Mouse (Mus musculus) ES-Bruce4 (cell line): ENCODE data around the gene D030056L22Rik. TPM values are rescaled to one million over a fixed set of nuclear protein-coding genes. Genes with fewer than 3 reads are reported as not detected.
A peak's percentile ranks its signal among the peaks of the same experiment; 100 is the strongest.

Source experiments
- H3K27ac ChIP-seq: 2 replicates; pipeline ENCODE4 v1.5.1; 2012; ENCODE audit warnings: low read length, inconsistent platforms; ENCODE audit not compliant: insufficient read depth
- H3K27me3 ChIP-seq: 2 replicates; pipeline ENCODE4 v1.6.1; 2012; ENCODE audit warnings: mild to moderate bottlenecking, low read length, inconsistent platforms; ENCODE audit not compliant: control insufficient read depth, poor library complexity, insufficient read depth, severe bottlenecking
- H3K36me3 ChIP-seq: 2 replicates; pipeline ENCODE4 v1.6.1; 2012; ENCODE audit warnings: inconsistent platforms, mild to moderate bottlenecking, low read length, moderate library complexity; ENCODE audit not compliant: control insufficient read depth, poor library complexity, insufficient read depth, severe bottlenecking
- H3K4me1 ChIP-seq: one replicate; pipeline ENCODE4 v1.8.1; 2011; ENCODE audit warnings: low read length; ENCODE audit not compliant: control insufficient read depth, insufficient read depth
- H3K4me3 ChIP-seq: 2 replicates; pipeline ENCODE4 v1.5.1; 2011; ENCODE audit warnings: low read depth, mild to moderate bottlenecking, low read length
- H3K9ac ChIP-seq: 2 replicates; pipeline ENCODE4 v1.6.1; 2012; ENCODE audit warnings: low read depth, mild to moderate bottlenecking, inconsistent platforms; ENCODE audit not compliant: poor library complexity, severe bottlenecking
- H3K9me3 ChIP-seq: replicated peaks from 2 replicates; pipeline ENCODE4 v1.6.1; 2012; ENCODE audit warnings: mild to moderate bottlenecking, low read length, inconsistent platforms; ENCODE audit not compliant: control insufficient read depth, poor library complexity, insufficient read depth, severe bottlenecking
- CTCF ChIP-seq: IDR thresholded peaks from one replicate; pipeline ENCODE4 v1.8.1; 2011; ENCODE audit warnings: low read depth, low read length
- EP300 ChIP-seq: IDR thresholded peaks from 2 replicates; pipeline ENCODE4 v1.6.1; 2011; ENCODE audit warnings: low read depth, low read length; ENCODE audit not compliant: insufficient read depth
- POLR2A ChIP-seq: IDR thresholded peaks from one replicate; pipeline ENCODE4 v1.8.1; 2011; ENCODE audit warnings: low read length; ENCODE audit not compliant: insufficient read depth
- polyA plus RNA-seq: library from polyadenylated mRNA; stranded (reverse); fragments of >200 nt; gene quantifications from 2 replicates; pipeline ENCODE4 v1.2.4, GENCODE M21; 2011; ENCODE audit warnings: low read depth; ENCODE audit not compliant: missing spikeins, insufficient read depth, insufficient read length

D030056L22Rik gene
- polyA plus RNA-seq, 1 experiment: 50.0 TPM

DNA sequence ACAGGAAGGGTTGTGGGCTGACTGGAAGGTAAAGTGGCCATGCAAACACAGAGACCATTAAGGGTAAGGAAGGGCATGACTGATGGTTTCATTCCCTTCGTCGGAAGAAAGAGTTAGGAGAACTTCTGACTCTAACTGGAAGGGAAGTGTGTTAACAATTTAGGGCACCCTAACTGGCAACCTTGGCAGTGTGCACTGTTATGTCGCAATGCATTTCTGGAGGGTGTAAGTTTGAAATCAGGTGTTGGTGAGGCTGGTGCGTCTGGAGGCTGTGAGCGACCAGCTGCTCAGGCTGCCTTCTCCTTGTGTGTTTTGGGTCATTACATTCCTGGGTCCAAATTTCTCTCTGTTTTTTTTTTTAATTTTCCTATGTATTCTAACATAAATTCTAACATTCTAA, 31.0 kb downstream of the D030056L22Rik start:
- Histone ChIP-seq H3K27ac (no peak overlapping the region), H3K9ac (no peak overlapping the region), H3K27me3 (peaks cover 1% of the 10 kb centered on the region; the same call in 1 of the 2 replicates), H3K9me3 (no peaks in the 10 kb centered on the region), H3K36me3 (no peaks in the 10 kb centered on the region), H3K4me3 (no peak overlapping the region), H3K4me1 (no peaks in the 10 kb centered on the region)
- TF ChIP-seq CTCF: no peak
- no peak for TF ChIP-seq EP300
- TF ChIP-seq POLR2A: no peak

DNA sequence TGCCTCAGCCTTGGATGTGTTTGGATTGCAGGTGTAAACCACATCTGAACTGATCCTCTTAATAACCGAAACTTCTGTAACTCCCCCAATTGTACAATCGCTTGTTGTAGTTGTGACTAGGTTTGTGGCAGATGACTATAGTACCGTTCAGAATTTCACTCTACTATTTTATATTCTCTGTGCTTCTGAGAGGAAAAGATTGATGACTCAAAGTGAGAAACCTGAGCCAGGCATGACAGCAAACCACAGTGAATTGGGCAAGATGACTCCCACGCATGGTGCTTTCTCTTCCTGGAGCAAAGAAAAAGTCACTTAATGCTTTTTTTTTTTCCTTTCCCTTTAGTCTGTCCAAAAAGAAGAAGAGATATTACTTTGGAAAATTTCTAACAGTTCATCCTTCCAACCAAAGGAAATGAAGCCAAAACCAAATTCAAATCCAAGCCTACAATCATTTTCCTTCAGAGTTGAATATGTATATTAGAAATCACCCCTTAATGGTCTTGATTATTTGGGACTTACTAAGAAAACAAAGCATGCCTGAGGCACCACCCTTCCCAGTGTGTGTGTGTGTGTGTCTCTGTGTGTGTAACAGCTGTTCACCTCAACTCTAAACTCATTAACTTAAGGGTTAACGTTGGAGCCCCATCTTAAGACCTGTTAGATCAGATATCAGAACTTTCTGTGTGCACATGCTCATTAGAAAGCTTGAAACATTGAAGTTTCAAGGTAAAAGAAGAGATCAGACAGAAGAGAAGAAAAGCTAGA, 33.8 kb downstream of the D030056L22Rik start:
- no peaks in the 10 kb centered on the region for H3K36me3 ChIP-seq
- no peak overlapping the region for H3K4me3 ChIP-seq
- H3K9ac ChIP-seq: no peak overlapping the region
- H3K27ac ChIP-seq: no peak overlapping the region
- H3K9me3 ChIP-seq: no peaks in the 10 kb centered on the region
- peaks cover 5% of the 10 kb centered on the region; the same call in 1 of the 2 replicates for H3K27me3 ChIP-seq
- no peaks in the 10 kb centered on the region for H3K4me1 ChIP-seq
- TF ChIP-seq CTCF: no peak
- no peak for TF ChIP-seq POLR2A
- TF ChIP-seq EP300: no peak

DNA sequence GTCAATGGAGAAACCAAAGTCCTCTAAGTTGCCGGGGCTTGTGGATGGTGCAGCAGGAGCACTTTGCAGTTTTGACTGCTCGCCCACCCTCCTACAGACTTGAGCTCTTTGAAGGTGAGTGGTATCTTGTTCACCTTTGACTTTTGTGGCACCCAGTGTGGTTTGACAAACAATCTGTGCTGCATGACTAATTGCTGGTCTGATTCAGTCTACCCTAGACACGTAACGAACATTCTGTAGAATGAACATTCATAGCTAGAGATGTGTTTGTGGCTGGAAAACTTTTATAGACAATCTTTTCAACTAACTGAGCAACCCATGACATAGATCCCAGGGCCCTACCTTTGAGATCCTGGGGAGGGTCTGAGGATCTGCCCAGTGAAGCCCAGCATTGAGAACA, 34.4 kb downstream of the D030056L22Rik start:
- TF ChIP-seq CTCF (no peak), POLR2A (no peak), EP300 (no peak)

DNA sequence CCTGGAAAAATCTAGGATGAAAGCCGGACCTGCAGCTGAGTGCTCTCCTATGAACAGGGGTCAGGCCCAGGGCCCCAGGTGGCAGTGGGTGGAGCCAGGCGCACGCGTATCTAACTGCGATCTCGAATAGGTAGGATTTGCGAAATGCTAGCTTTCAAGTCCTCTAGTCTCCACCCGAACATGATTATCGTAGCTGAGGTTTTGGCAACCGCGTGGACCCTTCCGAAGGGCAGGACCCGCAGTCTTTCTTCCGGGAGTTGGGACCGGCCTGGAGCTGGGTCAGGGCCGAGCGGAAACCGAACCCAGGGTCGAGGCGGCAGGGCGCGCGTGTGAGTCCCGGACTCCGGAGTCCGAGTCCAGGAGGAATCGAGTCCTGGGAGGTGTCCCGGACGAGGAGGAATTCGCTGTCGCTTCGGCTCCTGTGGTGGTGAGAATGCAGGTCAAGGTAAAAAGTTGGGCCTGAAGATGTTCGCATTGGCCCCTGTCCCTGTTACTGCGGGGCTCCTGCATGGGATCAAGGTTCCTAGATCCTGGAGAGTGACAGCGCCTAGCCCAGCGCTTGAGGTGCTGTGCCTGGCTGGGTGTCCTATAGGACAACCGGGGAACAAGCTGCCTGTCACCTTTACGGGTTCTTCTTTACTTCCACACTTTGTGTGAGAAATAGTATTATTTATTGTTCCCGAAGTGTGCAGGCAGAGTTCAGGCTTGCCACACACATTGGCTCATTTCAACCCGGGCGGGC, 36.8 kb downstream of the D030056L22Rik start, which contains the start of gene Trpm6:
Gene Trpm6, plus strand, starts transcription at position 386 of the 742 bp plus-strand sequence.
- Histone ChIP-seq H3K36me3 (no peaks in the 10 kb centered on the region), H3K4me1 (no peaks in the 10 kb centered on the region), H3K27me3 (peaks cover 5% of the 10 kb centered on the region; the same call in 1 of the 2 replicates), H3K9me3 (no peaks in the 10 kb centered on the region), H3K9ac (peak within 1 kb of the TSS; percentile 53), H3K27ac (no peak within 1 kb of the TSS), H3K4me3 (peak within 1 kb of the TSS; percentile 72)
- TF ChIP-seq EP300: no peak
- TF ChIP-seq POLR2A: no peak
- TF ChIP-seq CTCF: no peak

More for the DNA sequence above, 34.4 kb downstream of the D030056L22Rik start:
- Histone ChIP-seq H3K4me3 (no peak overlapping the region), H3K4me1 (no peaks in the 10 kb centered on the region), H3K9me3 (no peaks in the 10 kb centered on the region), H3K36me3 (no peaks in the 10 kb centered on the region), H3K27me3 (peaks cover 5% of the 10 kb centered on the region; the same call in 1 of the 2 replicates), H3K27ac (no peak overlapping the region), H3K9ac (no peak overlapping the region)

DNA sequence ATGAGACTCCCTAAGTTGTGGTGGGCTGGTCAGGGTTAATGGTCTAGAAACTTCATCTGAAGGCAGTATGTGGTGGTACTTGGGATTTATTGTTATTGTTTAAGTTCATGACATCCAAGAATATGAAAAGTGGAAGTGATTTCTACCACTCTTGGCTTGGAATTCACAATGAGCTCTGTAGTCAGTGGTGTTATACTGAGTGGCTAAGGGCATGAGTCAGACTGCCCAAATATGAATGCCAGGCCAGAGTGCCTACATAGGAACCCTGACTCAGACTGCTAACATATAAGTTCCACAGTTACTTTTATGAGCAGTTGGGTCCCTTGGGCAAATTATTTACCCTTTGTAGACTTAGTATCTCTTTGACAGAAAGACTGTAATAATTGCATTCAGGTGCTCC, 44.2 kb downstream of the D030056L22Rik start:
- Histone ChIP-seq H3K4me3 (no peak overlapping the region), H3K27me3 (no peaks in the 10 kb centered on the region; the same call in 1 of the 2 replicates), H3K27ac (no peak overlapping the region), H3K9ac (no peak overlapping the region), H3K9me3 (no peaks in the 10 kb centered on the region), H3K36me3 (no peaks in the 10 kb centered on the region), H3K4me1 (no peaks in the 10 kb centered on the region)
- TF ChIP-seq EP300 (no peak), POLR2A (no peak), CTCF (no peak)
